Mouse (Mus musculus) skeletal muscle tissue, postnatal 0 days (tissue): ENCODE data around the gene Brat1. TPM values are rescaled to one million over a fixed set of nuclear protein-coding genes. Genes with fewer than 3 reads are reported as not detected.

Source experiments
- polyA plus RNA-seq: library from polyadenylated mRNA; unstranded; fragments of >200 nt; fragmentation: Nextera tagmentation; extraction: Ambion mirVana; gene quantifications from 2 replicates; pipeline ENCODE4 v1.2.1, GENCODE M21; 2015

The Brat1 gene
- polyA plus RNA-seq: 10.3 and 10.4 TPM in 2 replicates

GRCm38 (mm10) chr5:140704378-140705251, at the start of gene Brat1:
Brat1 (plus strand) TSS chr5:140705011.

GRCm38 (mm10) chr5:140702103-140702513, 2.7 kb upstream of the Brat1 start, which contains the start of gene Iqce:
Iqce (minus strand) TSS chr5:140702378.

GRCm38 (mm10) chr5:140723822-140724221, 19.0 kb downstream of the Brat1 start, which contains the start of gene Amz1:
Amz1 (plus strand) TSS chr5:140724127.

Other genes starting within 250 kb of the Brat1 start
- 12.9 and 17.9 TPM in 2 replicates for gene Chst12, start 199.5 kb upstream of the Brat1 start, polyA plus RNA-seq
- not detected in 2 replicates for gene Grifin, start 139.9 kb upstream of the Brat1 start, polyA plus RNA-seq
- gene Lfng, start 97.7 kb upstream of the Brat1 start, polyA plus RNA-seq: 8.6 and 8.9 TPM in 2 replicates
- 11.2 and 13.3 TPM in 2 replicates for gene Ttyh3, start 56.0 kb upstream of the Brat1 start, polyA plus RNA-seq
- 5.9 and 6.1 TPM in 2 replicates for gene Iqce, start 2.6 kb upstream of the Brat1 start, polyA plus RNA-seq
- 0.61 and 1.0 TPM in 2 replicates for gene Amz1, start 19.1 kb downstream of the Brat1 start, polyA plus RNA-seq
- gene Gna12, start 125.4 kb downstream of the Brat1 start, polyA plus RNA-seq: 11.6 and 14.0 TPM in 2 replicates